Mouse (Mus musculus) layer of hippocampus, postnatal 36 days (tissue): Measurements from ENCODE around the gene Ap5s1. TPM values are rescaled to one million over a fixed set of nuclear protein-coding genes. Genes with fewer than 3 reads are reported as not detected.

Experiments used
- DNase-seq, 2 experiments: peaks; one replicate each; pipeline ENCODE4 v3.0.0; 2022
- total RNA-seq, 2 experiments: library from RNA; stranded (reverse); gene quantifications; 2 replicates each; pipeline ENCODE4 v1.2.3; 2021

Ap5s1 gene
- 10 to 100 TPM; 22.2 to 25.7 TPM for total RNA-seq

DNA sequence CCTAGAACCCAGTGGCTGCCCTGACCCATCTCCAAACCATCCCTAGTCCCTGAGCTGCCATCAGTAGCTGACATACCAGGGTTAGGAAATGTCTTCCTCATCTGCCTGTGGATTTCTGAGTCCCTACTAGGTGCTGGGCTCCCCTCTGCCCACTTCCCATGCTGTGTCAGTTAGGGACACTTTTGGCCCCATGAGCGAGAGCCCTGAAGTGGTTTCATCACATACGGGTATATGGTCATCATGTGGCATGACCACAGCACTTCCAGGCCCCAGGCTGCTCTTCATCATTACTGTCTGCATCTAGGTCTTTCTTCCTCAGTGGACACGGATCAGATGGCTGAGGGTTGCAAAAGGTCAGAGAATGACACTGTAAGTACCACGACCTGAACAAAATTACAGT is at the start of gene Ap5s1:
Gene Ap5s1, plus strand, starts transcription at position 301 of the 400 bp plus-strand sequence.
- no peak for DNase-seq

DNA sequence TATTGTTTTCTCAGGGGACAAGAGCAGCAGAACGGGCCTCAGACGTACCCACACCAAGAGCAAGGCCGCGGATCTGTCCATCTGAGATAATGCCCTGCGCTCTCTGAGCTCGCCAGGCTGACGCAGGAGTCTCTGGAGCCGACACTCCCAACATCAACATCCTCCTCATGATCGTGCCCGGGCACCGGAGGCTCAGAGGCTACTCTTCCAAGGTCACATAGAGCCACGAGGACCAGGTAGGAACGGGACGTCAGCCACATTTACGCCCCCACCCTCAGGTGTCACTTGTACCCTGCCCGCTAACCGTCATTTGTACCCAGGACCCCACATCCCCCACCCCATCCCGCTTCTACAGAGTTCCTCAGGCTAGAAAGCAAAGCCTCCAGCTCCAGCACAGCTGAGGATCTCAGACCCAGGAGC is 47.4 kb upstream of the Ap5s1 start:
- DNase-seq, result peak in 1 of 2 experiments; percentile 9

DNA sequence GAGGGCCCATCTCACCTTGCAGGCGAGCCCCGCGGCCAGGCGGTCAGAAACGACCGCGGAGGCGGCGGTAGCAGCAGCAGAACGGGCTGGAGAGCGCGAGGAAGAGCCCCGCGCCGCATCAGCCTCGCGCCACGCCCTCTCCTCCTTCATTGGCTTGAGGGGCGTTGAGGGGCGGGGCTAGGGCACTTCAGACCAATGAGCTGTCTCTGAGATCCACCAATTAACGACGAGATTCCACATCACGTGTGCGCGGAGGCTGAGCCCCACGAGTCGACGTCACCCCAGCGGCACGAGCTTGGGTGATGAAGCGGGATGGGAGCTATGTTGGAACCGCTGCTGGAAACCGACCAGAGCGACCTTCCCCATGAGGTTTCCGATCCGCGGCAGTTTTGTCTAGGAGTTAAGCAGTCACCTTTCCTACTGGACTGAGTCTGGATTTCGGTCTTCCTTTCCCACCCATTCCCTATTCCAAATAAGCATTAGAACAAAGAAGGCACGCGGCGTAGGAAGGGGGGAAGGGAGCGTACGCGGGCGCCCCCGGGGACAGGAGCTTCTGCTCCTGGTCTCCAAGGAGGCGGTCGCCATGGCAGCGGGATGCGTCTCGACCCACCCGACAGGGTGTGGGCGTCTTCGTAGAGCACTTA is 46.8 kb upstream of the Ap5s1 start, which contains the start of gene 1700037H04Rik:
Gene 1700037H04Rik, minus strand, starts transcription at position 144 of the 644 bp plus-strand sequence.
- DNase-seq, result peak; percentile 92 to 94

- no peak for DNase-seq
Observed at GRCm38 (mm10) chr2:131160671-131161111, 46.2 kb upstream of the Ap5s1 start.

DNA sequence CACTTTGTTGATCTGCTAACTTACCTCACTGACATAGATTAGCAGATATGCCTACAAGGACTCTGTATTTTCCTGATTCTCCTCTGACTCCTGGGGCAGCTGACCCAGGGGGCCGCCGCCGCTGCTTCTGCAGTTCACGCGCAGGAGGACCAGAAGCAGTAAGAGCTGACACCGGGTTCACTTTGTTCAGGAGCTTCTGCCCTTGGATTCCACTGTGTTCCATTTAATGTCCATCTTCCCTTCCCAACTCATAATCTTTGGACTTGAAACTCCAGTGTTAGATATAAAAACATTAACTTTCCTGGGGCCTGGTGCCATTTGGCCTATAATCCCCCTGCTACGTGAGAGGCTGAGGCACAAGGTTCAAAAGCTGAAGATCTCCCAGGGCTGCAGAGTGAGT is 43.0 kb upstream of the Ap5s1 start:
- no peak for DNase-seq

DNA sequence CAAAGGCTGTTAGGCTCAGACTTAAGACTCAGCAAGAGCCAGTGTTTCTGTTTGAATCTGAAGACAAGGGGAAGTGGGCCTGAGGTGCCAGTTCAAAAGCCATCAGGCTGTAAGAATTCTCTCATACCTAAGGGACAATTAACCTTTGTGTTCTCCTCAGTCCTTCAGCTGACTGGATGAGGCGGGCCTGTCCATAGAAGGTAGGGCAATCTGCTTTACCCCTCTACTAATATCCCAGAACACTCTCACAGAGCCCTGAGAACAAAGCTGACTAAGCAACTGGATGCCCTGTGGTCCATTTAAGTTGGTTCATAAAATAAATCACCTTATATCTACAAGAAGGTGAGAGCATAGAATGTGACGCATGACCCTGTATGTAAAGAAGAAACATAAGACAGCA is 40.7 kb upstream of the Ap5s1 start:
- no peak for DNase-seq

GRCm38 (mm10) chr2:131167984-131168383 is 38.9 kb upstream of the Ap5s1 start:
- no peak for DNase-seq

DNA sequence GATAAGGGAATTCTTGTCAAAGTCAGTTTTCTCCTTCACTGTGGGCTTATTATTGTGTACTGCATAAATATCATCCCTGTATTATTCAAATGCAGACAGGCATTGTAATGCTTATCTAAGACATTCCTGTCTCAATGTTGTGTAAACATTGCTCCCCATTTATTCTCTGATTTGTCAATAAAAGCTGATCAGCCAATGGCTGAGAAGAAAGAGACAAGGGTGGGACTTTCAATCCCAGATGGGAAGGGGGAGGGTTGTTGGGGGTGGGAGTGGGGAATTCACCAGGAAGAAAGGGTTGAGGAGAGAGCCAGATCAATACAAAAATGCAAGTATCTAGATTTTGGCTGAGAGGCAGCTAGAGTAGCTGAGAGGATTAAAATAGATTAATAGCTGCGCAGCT is 38.0 kb upstream of the Ap5s1 start:
- DNase-seq, result no peak

DNA sequence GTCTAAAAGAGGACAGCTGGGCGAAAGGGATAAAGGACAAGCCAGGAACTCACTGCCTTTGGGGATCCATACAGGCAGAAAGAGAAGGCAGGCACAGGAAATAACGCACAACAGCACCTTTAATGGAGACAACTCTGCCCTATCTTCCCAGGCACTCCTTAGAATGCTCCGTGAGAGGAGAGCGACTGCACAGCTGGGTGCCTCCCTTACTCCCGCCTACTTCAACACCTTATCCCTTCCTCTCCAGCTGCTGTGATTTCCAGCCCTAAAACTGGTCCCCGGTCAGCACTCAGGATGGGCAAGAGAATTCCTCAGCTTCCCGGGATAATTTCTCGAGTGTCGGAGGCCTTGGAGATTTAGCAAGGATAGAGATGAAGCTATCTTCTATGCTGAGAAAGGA is 35.9 kb upstream of the Ap5s1 start:
- no peak for DNase-seq

GRCm38 (mm10) chr2:131171401-131172104 is 35.3 kb upstream of the Ap5s1 start:
- DNase-seq, result peak; percentile 76 to 79

- no peak for DNase-seq
Observed at GRCm38 (mm10) chr2:131172322-131172721, 34.6 kb upstream of the Ap5s1 start.

GRCm38 (mm10) chr2:131174700-131175099 is 32.2 kb upstream of the Ap5s1 start:
- DNase-seq, result peak; percentile 48 to 68

DNA sequence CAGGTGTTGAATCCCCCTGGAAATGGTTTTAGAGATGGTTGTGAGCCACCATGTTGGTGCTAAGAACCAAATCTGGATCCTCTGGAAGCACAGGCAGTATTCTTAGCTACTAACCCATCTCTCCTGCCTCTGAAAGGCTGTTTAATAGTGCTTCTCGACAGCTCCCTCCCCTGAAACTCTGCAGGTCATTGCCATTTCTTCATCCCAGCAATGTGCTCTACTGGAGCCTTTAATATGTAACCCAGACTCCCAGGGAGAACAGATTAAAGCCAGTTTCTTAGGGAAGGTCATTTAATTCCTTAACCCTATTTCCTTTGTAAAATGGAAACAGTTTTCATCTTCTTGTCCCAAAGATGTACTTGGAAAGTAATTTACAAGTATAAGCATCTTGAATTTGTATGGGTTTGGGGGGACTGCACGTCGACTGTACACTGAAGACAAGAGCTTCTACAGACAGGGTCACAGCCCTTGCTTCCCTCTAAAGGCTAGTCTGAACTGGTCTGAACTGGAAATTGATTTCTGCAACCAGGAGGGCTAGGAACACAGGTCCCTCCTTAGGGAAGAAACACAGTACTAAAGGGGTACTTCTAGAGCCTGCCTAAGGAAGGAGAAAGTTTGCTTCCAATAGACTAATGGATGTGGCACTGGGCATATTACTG is 31.5 kb upstream of the Ap5s1 start:
- DNase-seq, result no peak

DNA sequence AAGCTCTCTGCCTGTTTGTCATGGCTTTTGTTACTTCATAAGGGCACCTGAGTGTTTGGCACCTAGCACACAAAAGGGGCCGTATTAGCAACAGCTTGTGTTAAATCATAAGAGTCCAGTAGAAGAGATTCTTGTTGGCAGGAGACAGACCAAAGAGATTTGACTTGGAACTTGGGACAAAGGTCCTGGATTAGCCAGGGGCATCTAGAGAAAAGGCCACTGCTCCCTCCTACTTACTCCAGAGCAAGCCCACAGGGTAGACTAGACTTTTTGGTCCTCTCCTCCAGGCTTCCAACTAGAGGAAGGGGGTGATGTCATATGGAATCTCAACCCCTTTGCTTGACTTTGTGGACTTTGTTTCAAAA is 31.0 kb upstream of the Ap5s1 start:
- DNase-seq, result no peak

DNA sequence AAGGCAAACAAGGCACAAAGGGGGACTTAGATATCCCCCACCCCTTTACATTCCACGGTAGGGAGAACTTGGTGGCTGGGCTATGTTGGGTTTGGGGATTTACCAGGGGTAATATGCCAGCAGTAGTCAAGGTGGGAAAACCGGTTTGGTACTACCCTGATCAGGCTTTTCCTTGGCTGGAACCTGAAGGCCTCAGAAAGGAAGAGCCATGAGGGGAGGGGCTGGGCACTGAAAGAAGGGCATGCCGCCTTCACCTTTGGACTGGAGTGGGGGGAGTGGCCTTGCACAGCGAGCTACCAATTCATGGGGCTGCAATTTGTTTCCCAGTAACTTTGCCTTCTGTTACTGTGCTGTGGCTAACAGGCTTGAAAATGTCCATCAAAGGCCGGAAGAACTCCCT is 30.4 kb upstream of the Ap5s1 start:
- DNase-seq, result no peak

GRCm38 (mm10) chr2:131177932-131178331 is 28.9 kb upstream of the Ap5s1 start:
- DNase-seq, result no peak

DNA sequence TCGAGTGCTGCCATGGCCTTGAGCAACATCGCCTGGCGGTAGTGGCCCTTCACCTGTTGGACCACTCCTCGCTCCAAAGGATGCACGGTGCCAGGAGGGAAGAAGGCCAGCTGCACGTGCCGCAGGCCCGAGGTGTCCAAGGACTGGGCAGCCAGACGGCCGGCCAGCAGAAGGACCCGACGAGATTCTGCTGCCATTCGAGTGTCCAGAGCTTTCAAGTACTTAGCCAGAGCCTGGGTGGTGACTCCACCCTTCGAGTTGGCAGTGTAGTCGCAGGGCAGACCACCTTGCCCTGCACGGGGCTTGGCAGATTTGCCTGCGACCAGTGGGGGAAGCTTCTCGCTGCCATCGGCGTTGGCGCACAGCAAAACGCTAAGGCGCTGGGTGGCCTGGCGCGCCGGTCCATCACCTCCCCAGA is 28.0 kb upstream of the Ap5s1 start:
- no peak for DNase-seq

DNA sequence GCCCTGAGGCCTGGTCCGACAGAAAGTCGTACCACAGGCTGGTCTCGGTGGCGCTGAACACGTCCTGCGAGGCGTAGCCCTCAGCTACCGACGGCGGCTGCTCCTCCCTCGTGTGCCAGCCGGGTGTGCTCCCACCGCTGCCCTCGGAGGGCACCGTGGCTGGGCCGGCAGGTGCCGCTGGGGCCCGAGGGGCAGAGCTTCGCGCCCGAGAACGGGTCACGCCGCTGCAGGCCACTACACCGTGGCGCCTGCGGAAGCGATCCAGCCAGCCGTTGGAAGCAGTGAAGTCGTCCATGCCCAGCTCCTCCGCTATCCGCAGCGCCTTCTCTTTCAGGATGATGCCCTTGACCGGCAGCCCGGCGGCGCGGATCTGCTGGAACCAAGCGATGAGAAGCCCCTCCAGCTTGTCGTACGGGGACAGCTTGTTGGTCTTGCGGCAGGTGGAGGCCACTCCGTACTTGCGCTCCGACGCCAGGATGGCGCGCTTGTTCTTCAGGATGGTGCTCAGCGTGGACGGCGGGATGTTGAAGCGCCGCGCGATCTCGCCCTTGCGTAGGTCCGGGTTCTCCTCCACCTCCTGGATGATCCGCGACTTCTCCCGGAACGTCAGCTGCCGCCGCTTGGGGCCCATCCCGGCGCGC is 27.5 kb upstream of the Ap5s1 start:
- peak; percentile 52 to 53 for DNase-seq

DNA sequence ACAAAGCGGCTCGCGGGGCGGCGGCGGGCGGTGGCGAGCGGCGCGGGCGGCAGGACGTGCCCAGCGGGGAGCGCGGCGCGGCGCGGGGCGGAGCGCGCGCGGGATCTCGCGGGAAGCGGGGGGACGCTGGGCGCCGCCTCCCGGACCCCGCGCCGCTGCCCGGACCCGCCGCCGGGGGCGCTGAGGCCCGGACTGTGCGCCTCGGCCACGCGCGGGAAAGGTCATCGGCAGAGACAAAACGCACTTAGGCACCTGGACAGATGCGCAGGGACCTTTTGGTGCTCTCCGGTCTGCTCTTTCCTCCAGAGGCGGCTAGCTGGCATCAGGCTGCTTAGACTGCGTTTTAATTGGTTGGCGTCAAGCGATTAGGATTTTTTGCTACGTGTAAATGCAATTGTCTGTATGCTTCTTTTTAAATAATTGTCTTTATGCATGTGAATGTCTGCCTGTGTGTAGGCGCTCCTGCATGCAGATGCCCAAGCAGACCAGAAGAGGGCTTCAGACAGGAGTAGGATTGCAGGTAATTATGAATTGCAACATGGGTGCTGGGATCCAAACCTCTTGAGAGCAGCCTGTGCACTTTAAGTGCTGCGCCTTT is 26.8 kb upstream of the Ap5s1 start, which contains the start of gene Cenpb:
Gene Cenpb, minus strand, starts transcription at position 78 of the 598 bp plus-strand sequence.
- DNase-seq, result peak; percentile 84 to 85

DNA sequence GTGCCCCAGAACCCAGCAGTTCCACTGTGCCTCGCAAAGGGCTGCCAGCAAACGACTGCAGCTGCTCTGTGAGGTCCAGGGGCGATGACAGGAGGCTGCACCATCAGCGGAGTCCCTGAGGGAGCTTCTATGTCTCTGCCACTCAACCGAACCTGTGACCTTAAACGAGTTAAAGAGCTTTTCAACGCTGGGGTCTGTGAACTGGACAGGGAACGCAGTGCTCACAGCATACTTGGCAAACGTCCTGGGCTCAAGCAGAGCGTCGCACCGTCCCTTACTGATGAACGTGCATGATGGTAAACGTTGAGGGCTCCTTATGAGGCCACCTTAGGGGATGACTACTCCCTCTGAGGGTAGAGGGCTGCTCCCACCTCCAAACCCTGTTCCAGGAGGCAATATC is 20.5 kb upstream of the Ap5s1 start:
- no peak for DNase-seq

DNA sequence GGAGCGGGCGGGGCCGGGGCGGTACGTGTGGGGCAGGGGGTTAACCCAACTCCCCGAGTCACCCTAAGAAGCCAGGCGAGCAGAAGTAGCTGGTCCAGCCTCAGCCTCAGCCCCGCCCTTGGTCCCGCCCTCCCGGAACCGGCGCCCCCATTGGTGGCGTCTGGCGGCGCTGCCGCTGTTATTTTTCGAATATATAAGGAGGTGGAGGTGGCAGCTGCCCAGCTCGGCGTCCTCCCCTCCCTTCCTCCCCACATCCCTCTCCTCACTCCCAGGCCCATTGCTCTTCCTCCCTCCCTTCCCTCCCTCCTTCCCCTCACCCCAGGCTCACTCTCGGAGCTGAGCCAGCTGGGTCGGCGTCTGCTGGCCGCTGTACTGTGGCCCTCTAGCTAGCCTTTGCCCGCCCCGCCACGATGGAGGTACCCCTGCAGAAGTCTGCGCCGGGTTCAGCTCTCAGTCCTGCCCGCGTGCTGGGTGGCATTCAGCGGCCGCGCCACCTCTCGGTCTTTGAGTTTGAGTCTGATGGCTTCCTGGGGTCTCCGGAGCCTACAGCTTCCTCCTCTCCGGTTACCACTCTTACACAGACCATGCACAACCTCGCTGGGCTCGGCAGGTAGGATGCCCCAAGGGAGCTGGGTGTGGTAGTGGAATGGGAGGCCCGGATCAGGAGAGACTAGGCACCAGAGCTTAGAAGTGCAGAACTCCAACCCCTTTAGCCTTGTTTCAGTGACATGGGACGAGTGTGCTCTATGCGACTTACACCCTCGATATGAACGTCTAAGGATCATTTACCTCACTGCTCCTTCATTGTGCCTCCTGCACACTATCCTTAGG is 19.9 kb upstream of the Ap5s1 start, which contains the start of the genes Cdc25b and Spef1:
Gene Cdc25b, plus strand, starts transcription at position 179 of the 831 bp plus-strand sequence.
Gene Spef1, minus strand, starts transcription at position 512 of the 831 bp plus-strand sequence.
- peak; percentile 77 to 80 for DNase-seq

DNA sequence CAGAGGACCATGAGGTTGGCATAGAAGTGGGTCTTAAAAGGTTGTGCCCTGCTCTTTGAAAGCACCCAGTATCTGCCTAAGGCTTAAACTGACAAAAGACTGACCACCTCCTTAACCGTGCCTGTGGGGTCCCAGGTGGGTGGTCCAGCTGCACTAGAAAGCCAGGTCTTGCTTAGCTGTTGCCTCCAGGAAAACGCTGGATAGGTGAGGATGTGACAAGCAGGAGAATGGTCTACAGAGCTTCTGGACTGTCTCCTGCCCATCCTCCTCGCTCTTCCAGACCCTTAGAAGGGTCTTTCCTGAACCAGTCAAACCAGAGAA is 19.3 kb upstream of the Ap5s1 start:
- no peak for DNase-seq
